Mouse (Mus musculus): ENCODE measurements at regions not wholly inside any gene's neighbourhood (a gene's known extent, or its start where the extent isn't known, plus 50 kb on each side); places are given as distances from the start of the nearest gene placed in this dataset.

DNA sequence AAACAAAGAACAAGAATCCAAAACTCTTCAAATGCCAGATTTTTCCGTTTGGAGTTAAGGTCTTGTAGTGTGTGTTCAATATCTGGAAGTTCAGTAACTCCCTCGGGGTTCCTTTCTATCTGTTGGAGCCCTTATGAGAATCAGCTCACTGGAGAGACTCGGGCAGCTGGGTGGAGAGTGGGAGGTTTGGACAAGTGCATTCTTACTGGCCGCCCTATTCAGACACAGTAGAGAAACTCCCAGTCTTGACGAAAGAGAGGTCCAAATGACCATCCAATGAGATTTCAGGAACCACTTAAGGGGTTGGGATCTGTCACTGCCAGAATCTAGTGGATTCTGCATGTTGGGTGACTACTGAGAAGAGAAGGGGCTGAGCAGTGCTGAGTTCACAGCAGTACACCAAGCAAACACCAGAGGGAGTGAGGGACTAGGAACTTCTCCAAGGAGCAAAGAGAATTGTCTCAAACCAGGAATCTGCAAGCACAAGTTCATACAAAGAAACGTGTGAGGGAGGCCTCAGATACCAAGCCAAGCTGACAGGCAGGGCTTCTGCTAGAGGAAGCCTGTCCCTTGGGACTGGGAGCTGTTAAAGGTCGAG is 310.0 kb upstream of the Magi2 start:
- peak; percentile 35 for DNase-seq (ENCODE audit: low read depth, low spot score)

GRCm38 (mm10) chr5:18953875-18954474 is 272.9 kb upstream of the Magi2 start:
- DNase-seq (ENCODE audit: low read depth, low spot score), result no peak
